ENCODE assay signal across 12 mouse cellular contexts in the genomic region with DNA sequence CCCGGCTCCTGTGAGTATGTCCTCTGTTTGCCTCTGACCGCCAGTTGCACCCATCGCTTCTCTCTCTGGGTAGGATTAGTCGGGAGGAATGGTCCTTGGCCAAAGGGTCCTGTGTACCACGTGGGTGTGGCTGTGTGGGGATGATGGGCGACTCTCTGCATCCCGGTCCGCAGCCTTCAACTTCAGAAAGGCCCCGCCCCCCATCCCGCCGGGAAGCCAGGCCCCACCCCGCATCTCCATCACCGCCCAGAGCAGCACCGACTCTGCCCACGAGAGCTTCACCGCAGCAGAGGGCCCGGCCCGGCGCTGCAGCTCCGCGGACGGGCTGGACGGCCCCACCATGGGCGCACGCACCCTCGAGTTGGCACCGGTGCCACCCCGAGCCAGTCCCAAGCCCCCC. TPM values are rescaled to one million over a fixed set of nuclear protein-coding genes. Genes with fewer than 3 reads are reported as not detected.
DNase-seq lines count a peak whose midpoint lies in the region; ATAC-seq and TF ChIP-seq lines count a peak whose summit lies in the region.
"Had no signal": no experiment of that assay in that cellular context is flagged by ENCODE, and none has a peak within 500 bp of the region (broad histone marks: within the 10 kb centered on the region; RNA-seq: fewer than 3 reads in every experiment).

No protein-coding gene starts in this region.

- H3K27ac ChIP-seq in midbrain, embryonic 10.5 days (replicated peaks) = 0 out of 2 replicates have a peak overlapping the region, but pooled peaks have one; percentile 46
- H3K27ac ChIP-seq in midbrain, postnatal 0 days (ENCODE audit: low read depth, low read length) = no peak overlapping the region
- no peak overlapping the region for H3K27ac ChIP-seq in embryonic facial prominence, embryonic 11.5 days (replicated peaks; ENCODE audit: low read depth, low read length)
- H3K27ac ChIP-seq in hindbrain, embryonic 13.5 days = no peak overlapping the region
- H3K27ac ChIP-seq in neural tube, embryonic 13.5 days (replicated peaks) = no peak overlapping the region
- no peak overlapping the region for H3K27ac ChIP-seq in intestine, postnatal 0 days (ENCODE audit: low read depth, low read length)
- H3K27ac ChIP-seq: liver, embryonic 13.5 days had no signal

- H3K9ac ChIP-seq in midbrain, postnatal 0 days (replicated peaks; ENCODE audit: low read length, poor library complexity, severe bottlenecking) = no peak overlapping the region
- no peak overlapping the region for H3K9ac ChIP-seq in embryonic facial prominence, embryonic 11.5 days (replicated peaks; ENCODE audit: low read length)
- peak overlapping the region; percentile 49; the same call in 1 of the 2 replicates for H3K9ac ChIP-seq in hindbrain, embryonic 13.5 days
- no peak overlapping the region for H3K9ac ChIP-seq in neural tube, embryonic 13.5 days
- H3K9ac ChIP-seq in intestine, postnatal 0 days (ENCODE audit: low read depth, low read length) = no peak overlapping the region
- H3K9ac ChIP-seq: liver, embryonic 13.5 days had no signal

- TF ChIP-seq CTCF in midbrain, postnatal 0 days (IDR thresholded peaks at IDR 0.05) = no peak
- no peak for TF ChIP-seq CTCF in intestine, postnatal 0 days (IDR thresholded peaks at IDR 0.05; ENCODE audit: low read depth)

- H3K4me1 ChIP-seq in midbrain, embryonic 10.5 days = peaks cover 10% of the 10 kb centered on the region
- no peaks in the 10 kb centered on the region for H3K4me1 ChIP-seq in midbrain, postnatal 0 days (ENCODE audit: insufficient read depth, low read length)
- no peaks in the 10 kb centered on the region for H3K4me1 ChIP-seq in embryonic facial prominence, embryonic 11.5 days (ENCODE audit: control insufficient read depth, insufficient read depth, low read length)
- peaks cover 31% of the 10 kb centered on the region for H3K4me1 ChIP-seq in hindbrain, embryonic 13.5 days (replicated peaks)
- H3K4me1 ChIP-seq in neural tube, embryonic 13.5 days (replicated peaks) = peaks cover 36% of the 10 kb centered on the region
- no peaks in the 10 kb centered on the region for H3K4me1 ChIP-seq in intestine, postnatal 0 days (replicated peaks; ENCODE audit: control insufficient read depth, insufficient read depth, low read length)
- H3K4me1 ChIP-seq: liver, embryonic 13.5 days had no signal

- ATAC-seq in midbrain, postnatal 0 days (ENCODE audit: low FRiP score) = no peak
- no peak for ATAC-seq in embryonic facial prominence, embryonic 11.5 days (replicated peaks; ENCODE audit: insufficient number of reproducible peaks, low FRiP score, low TSS enrichment, low read depth)
- ATAC-seq in hindbrain, embryonic 13.5 days (ENCODE audit: low FRiP score) = no peak
- ATAC-seq in neural tube, embryonic 13.5 days (ENCODE audit: low read depth) = no peak
- ATAC-seq in intestine, postnatal 0 days = no peak

- 23% methylated on average over 28 of the region's 28 CpGs for WGBS in midbrain, embryonic 10.5 days
- 22% methylated on average over 23 of the region's 28 CpGs for WGBS in midbrain, postnatal 0 days
- WGBS in embryonic facial prominence, embryonic 11.5 days = 17% methylated on average over 28 of the region's 28 CpGs
- WGBS in hindbrain, embryonic 13.5 days = 18% methylated on average over 28 of the region's 28 CpGs
- 19% methylated on average over 28 of the region's 28 CpGs for WGBS in neural tube, embryonic 13.5 days
- 22% methylated on average over 28 of the region's 28 CpGs for WGBS in intestine, postnatal 0 days

- peak overlapping the region; percentile 44 for H3K4me3 ChIP-seq in midbrain, embryonic 10.5 days
- H3K4me3 ChIP-seq in midbrain, postnatal 0 days (ENCODE audit: low read depth, low read length) = no peak overlapping the region
- no peak overlapping the region for H3K4me3 ChIP-seq in embryonic facial prominence, embryonic 11.5 days (ENCODE audit: low read depth, low read length)
- no peak overlapping the region for H3K4me3 ChIP-seq in hindbrain, embryonic 13.5 days
- H3K4me3 ChIP-seq in neural tube, embryonic 13.5 days = peak overlapping the region; percentile 18; the same call in 1 of the 2 replicates
- H3K4me3 ChIP-seq in intestine, postnatal 0 days (ENCODE audit: low read depth, low read length) = no peak overlapping the region
- H3K4me3 ChIP-seq: liver, embryonic 13.5 days; myocyte had no signal

- no peaks in the 10 kb centered on the region for H3K36me3 ChIP-seq in midbrain, embryonic 10.5 days
- H3K36me3 ChIP-seq in midbrain, postnatal 0 days (ENCODE audit: insufficient read depth, low read length) = peaks cover 15% of the 10 kb centered on the region; the same call in 1 of the 2 replicates
- H3K36me3 ChIP-seq in embryonic facial prominence, embryonic 11.5 days (replicated peaks; ENCODE audit: control insufficient read depth, insufficient read depth, low read depth, low read length) = no peaks in the 10 kb centered on the region
- peaks cover 6% of the 10 kb centered on the region for H3K36me3 ChIP-seq in hindbrain, embryonic 13.5 days
- H3K36me3 ChIP-seq in neural tube, embryonic 13.5 days = 0 out of 2 replicates have a peak, but pooled peaks cover 3% of the 10 kb centered on the region
- no peaks in the 10 kb centered on the region for H3K36me3 ChIP-seq in intestine, postnatal 0 days (ENCODE audit: control insufficient read depth, insufficient read depth)
- H3K36me3 ChIP-seq: liver, embryonic 13.5 days had no signal

- H3K4me2 ChIP-seq in midbrain, postnatal 0 days (ENCODE audit: low read depth, low read length, poor library complexity, severe bottlenecking) = no peak overlapping the region
- peak overlapping the region; percentile 21; the same call in 1 of the 2 replicates for H3K4me2 ChIP-seq in embryonic facial prominence, embryonic 11.5 days (ENCODE audit: low read depth, low read length)
- H3K4me2 ChIP-seq in hindbrain, embryonic 13.5 days = peak overlapping the region; percentile 34
- H3K4me2 ChIP-seq in neural tube, embryonic 13.5 days = peak overlapping the region; percentile 27
- no peak overlapping the region for H3K4me2 ChIP-seq in intestine, postnatal 0 days (replicated peaks; ENCODE audit: low read depth)
- H3K4me2 ChIP-seq: heart, embryonic 11.5 days; liver, embryonic 13.5 days had no signal

- no peaks in the 10 kb centered on the region for H3K9me3 ChIP-seq in midbrain, embryonic 10.5 days (replicated peaks)
- no peaks in the 10 kb centered on the region for H3K9me3 ChIP-seq in midbrain, postnatal 0 days (ENCODE audit: low read length)
- no peaks in the 10 kb centered on the region for H3K9me3 ChIP-seq in embryonic facial prominence, embryonic 11.5 days (replicated peaks; ENCODE audit: control insufficient read depth, low read length)
- H3K9me3 ChIP-seq in hindbrain, embryonic 13.5 days = no peaks in the 10 kb centered on the region
- no peaks in the 10 kb centered on the region for H3K9me3 ChIP-seq in neural tube, embryonic 13.5 days
- H3K9me3 ChIP-seq in intestine, postnatal 0 days (ENCODE audit: control insufficient read depth) = no peaks in the 10 kb centered on the region
- H3K9me3 ChIP-seq: liver, embryonic 13.5 days had no signal

- H3K27me3 ChIP-seq in midbrain, embryonic 10.5 days (ENCODE audit: low read depth, poor library complexity, severe bottlenecking) = peaks cover 34% of the 10 kb centered on the region
- H3K27me3 ChIP-seq in midbrain, postnatal 0 days (ENCODE audit: insufficient read depth, low read length) = no peaks in the 10 kb centered on the region
- H3K27me3 ChIP-seq in embryonic facial prominence, embryonic 11.5 days (ENCODE audit: control insufficient read depth, insufficient read depth, low read length) = peaks cover 19% of the 10 kb centered on the region
- peaks cover 21% of the 10 kb centered on the region for H3K27me3 ChIP-seq in hindbrain, embryonic 13.5 days
- H3K27me3 ChIP-seq in neural tube, embryonic 13.5 days = peaks cover 19% of the 10 kb centered on the region
- no peaks in the 10 kb centered on the region for H3K27me3 ChIP-seq in intestine, postnatal 0 days (replicated peaks; ENCODE audit: control insufficient read depth, insufficient read depth, low read length)

- no peak for DNase-seq in midbrain, embryonic 10.5 days (ENCODE audit: low spot score)
- no peak for DNase-seq in midbrain, postnatal 0 days (ENCODE audit: low spot score)
- no peak for DNase-seq in embryonic facial prominence, embryonic 11.5 days (ENCODE audit: low spot score)
- no peak for DNase-seq in frontal cortex, adult 2 months (ENCODE audit: extremely low spot score in 1 of 2, low spot score in 1 of 2)
- DNase-seq: liver, embryonic 13.5 days; lung, postnatal 36 days; thymus, postnatal 4 days had no signal

RNA-seq across cellular contexts. Expression of gene Smim12, which starts 29.1 kb away (rescaled TPM):
- 69.3 and 75.2 TPM in 2 replicates for polyA plus RNA-seq in midbrain, embryonic 10.5 days (2016; fragmentation: Nextera tagmentation; extraction: Ambion mirVana)
- total RNA-seq in midbrain, postnatal 0 days (2014; rRNA removed) = 26.3 and 38.3 TPM in 2 replicates
- polyA plus RNA-seq in midbrain, postnatal 0 days (2015; fragmentation: Nextera tagmentation; extraction: Ambion mirVana) = 50.7 and 56.6 TPM in 2 replicates
- polyA plus RNA-seq in embryonic facial prominence, embryonic 11.5 days (2014; fragmentation: Nextera tagmentation; extraction: Ambion mirVana) = 49.5 and 56.0 TPM in 2 replicates
- polyA plus RNA-seq in hindbrain, embryonic 13.5 days (2015; fragmentation: Nextera tagmentation; extraction: Ambion mirVana) = 55.6 and 56.1 TPM in 2 replicates
- polyA plus RNA-seq in neural tube, embryonic 13.5 days (2015; fragmentation: Nextera tagmentation; extraction: Ambion mirVana) = 57.9 and 60.3 TPM in 2 replicates
- polyA plus RNA-seq in intestine, postnatal 0 days (2015; fragmentation: Nextera tagmentation; extraction: Ambion mirVana) = 42.4 and 44.9 TPM in 2 replicates
- polyA plus RNA-seq in frontal cortex, adult 2 months (2012; rRNA removed) = 75.6 and 76.0 TPM in 2 replicates

RNA-seq across cellular contexts. Expression of gene Dlgap3, which starts 45.5 kb away (rescaled TPM):
- polyA plus RNA-seq in midbrain, embryonic 10.5 days (2016; fragmentation: Nextera tagmentation; extraction: Ambion mirVana) = 1.9 and 2.8 TPM in 2 replicates
- 131 and 156 TPM in 2 replicates for total RNA-seq in midbrain, postnatal 0 days (2014; rRNA removed)
- 34.5 and 34.8 TPM in 2 replicates for polyA plus RNA-seq in midbrain, postnatal 0 days (2015; fragmentation: Nextera tagmentation; extraction: Ambion mirVana)
- 1.4 and 1.8 TPM in 2 replicates for polyA plus RNA-seq in embryonic facial prominence, embryonic 11.5 days (2014; fragmentation: Nextera tagmentation; extraction: Ambion mirVana)
- 13.1 and 13.4 TPM in 2 replicates for polyA plus RNA-seq in hindbrain, embryonic 13.5 days (2015; fragmentation: Nextera tagmentation; extraction: Ambion mirVana)
- polyA plus RNA-seq in neural tube, embryonic 13.5 days (2015; fragmentation: Nextera tagmentation; extraction: Ambion mirVana) = 12.3 and 13.4 TPM in 2 replicates
- polyA plus RNA-seq in intestine, postnatal 0 days (2015; fragmentation: Nextera tagmentation; extraction: Ambion mirVana) = 0.46 and 0.59 TPM in 2 replicates
- 163 and 186 TPM in 2 replicates for polyA plus RNA-seq in frontal cortex, adult 2 months (2012; rRNA removed)
- polyA plus RNA-seq: myocyte had no signal

Comparison
In these comparisons a context has a peak if more than half of its experiments do, and no peak if none do; other contexts are left out.
1. H3K4me3 ChIP-seq: peak in midbrain, embryonic 10.5 days (single experiment) and neural tube, embryonic 13.5 days (single experiment); none in midbrain, postnatal 0 days (single experiment), embryonic facial prominence, embryonic 11.5 days (single experiment), hindbrain, embryonic 13.5 days (single experiment) and intestine, postnatal 0 days (single experiment).
2. H3K4me2 ChIP-seq: peak in embryonic facial prominence, embryonic 11.5 days (single experiment), hindbrain, embryonic 13.5 days (single experiment) and neural tube, embryonic 13.5 days (single experiment); none in midbrain, postnatal 0 days (single experiment) and intestine, postnatal 0 days (single experiment).